Mouse (Mus musculus) induced T-regulatory cell, adult 2 months (primary cell): ENCODE measurements at regions not wholly inside any gene's neighbourhood (a gene's known extent, or its start where the extent isn't known, plus 50 kb on each side); places are given as distances from the start of the nearest gene placed in this dataset.
"Not testable (repeated sequence)": the region's sequence is repeated elsewhere in the genome, so short reads cannot be mapped to it uniquely, and the experiment has no call there.

Experiments used
- DNase-seq: peaks from one replicate; pipeline ENCODE4 v3.0.0-alpha.2; 2012; ENCODE audit warnings: low read depth

DNA sequence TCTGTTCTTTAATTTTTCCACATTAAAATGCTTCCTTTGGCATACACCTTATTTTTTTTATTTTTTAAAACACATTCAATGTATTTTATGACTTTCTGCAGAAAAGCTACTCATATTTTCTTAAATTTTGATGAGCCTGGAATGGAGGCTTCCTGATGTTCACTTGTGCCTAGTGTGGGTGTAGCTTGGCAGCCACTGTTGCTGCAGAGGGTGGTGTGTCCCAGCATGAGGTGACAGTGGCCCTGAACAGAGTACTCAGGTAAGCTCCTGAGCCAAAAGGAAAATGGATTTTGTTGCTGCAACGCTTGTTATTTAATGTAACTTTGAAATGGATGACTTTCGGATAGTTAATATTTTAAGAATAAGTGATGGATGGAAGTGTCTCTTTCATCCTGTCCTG lies 170.6 kb downstream of the Eipr1 start:
- no peak for DNase-seq

DNA sequence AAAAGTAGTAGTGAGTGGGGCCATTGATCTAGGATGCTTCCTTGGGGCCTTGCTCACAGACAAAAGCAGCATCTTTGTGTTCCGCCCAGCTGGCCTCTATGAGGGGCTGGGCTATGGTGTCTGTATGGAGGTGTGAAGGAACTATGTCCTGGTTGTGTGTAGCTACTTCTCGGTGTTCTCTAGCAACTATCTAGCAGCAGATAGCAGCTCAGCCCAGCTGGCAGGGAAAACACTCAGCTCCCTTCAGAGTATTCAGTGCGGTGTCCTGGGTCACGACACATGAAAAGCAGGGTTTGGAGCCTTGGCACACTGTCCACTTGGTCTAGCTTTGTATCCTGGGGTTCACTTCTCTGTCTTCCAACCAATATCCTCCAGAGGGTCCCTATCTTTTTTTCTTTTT lies 173.6 kb downstream of the Eipr1 start:
- DNase-seq = no peak

DNA sequence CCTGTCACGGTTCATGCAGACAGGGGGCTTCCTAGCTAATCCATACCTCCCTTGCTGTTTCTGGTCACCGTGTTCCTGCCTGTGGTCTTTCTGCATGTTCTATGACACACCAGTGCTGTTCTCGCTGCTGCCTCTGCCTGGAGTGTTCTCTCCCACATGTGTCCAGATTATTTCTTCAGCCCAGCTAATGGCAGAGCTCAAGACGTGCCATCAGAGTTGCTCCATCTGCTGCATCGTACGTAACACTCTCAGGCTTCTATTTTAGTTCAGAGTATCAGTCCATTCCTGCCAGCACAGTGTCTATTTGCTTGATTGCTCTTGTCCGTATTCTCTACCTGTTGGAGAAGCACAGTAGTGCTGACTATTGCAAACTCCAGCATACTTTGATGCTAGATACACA lies 188.3 kb downstream of the Eipr1 start:
- no peak for DNase-seq

DNA sequence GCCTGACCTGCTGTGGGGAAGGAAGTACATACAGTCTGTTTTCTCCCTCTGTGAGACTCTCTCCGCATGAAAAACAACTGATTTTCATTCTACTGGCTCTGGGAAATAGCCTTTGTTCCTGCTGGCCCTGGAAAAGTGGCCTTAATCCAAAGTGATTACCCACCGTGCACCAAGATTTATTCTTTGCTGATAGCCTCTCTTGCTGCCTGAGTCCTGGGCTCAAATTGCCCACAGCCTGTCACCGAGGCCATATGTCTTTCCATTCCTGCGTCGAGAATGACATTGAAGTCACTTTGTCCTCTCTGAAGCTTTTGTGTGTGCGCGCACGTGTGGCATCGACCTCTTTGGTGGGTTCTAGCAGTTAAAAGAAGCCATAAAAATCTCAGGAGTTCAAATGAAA lies 197.3 kb downstream of the Eipr1 start:
- no peak for DNase-seq

DNA sequence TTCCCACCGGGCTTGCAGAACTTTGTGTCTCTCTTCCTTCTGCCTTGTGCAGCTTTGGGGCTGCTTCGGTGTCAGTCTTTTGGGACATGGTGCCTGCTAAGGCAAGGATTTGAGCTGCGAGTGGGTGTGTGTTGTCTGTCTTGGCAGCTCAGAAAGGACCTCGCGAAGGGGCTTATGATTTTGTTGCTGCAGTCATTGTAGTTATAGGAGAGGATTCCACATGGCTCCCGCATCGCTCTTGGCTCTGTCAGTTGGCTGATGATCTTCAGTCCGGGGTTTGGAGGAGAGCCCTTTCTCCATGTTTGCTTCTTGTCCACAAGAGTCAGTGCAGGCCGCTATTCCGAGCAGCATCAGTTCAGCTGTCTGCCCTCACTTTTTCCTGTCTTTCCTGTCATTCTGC lies 197.7 kb downstream of the Eipr1 start:
- DNase-seq = no peak

DNA sequence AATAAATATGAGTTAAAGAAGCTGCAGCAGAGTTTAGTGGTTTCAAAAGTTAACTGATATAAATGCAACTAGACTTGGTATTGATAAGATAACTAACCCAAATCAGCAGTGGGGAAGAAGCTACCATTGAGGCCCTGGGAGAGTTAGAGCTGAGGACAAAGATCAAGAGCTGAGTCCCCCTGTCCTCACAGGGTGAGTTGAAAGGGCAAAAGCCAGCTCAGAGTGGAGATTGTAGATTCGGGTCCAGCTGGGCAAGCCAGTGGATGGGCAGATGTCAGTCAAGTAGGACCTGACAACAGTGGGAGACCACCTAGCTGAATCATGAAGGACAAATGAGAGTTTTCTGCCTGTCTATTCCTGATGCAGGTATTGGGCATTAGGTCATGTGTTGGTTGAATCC lies 205.6 kb downstream of the Eipr1 start:
- no peak for DNase-seq

DNA sequence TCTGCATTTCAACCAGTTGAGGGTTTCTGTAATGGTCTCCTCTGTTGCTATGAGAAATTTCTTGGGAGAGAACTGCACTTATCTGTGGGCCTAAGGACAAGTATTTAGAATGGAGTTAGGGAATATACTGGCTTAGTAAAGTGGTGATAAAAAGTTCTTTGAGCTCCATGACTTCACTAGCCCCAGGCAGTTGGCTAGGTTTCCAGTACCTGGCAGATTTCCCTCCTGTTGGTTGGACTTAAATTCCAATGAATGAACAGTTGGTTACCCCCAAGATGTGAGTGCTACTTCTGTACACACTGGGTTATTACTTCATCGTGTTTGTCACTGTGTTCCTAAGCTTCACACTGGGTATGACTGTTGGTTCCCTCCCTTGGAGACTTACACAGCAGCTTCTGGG lies 207.1 kb downstream of the Eipr1 start:
- no peak for DNase-seq

DNA sequence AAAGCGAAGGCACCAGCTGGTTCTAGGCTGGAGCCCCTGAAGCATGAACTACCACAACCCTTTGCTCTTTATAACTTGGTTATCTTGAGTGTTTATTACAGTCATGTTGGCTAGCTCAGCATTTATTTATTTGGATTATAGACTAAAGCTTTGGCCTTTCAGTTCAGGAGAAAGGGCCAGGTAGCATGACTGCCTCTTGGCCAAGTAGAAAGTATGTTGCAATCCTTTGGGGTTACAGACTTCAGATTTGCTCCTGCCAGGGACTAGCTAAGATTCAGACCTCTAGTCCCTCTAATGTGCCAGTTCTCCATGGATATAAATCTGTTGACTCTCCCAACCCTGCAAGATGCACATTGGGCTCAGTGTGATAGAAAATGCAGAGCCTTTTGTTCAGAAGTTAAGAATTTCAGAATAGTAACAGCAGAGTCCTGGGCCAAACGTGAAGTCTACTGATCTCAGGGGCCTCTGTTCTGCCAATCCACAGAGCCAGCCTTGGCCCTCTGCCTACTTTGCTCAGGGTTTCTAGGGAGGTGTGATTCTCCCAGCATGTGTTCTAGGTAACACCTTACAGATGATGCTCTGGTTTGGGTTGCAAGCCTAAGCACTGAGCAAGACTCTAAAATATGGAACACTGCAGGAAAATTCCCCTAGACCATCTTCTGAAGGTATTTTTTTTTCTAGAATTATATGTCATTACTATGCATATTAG lies 218.2 kb downstream of the Eipr1 start:
- no peak for DNase-seq

DNA sequence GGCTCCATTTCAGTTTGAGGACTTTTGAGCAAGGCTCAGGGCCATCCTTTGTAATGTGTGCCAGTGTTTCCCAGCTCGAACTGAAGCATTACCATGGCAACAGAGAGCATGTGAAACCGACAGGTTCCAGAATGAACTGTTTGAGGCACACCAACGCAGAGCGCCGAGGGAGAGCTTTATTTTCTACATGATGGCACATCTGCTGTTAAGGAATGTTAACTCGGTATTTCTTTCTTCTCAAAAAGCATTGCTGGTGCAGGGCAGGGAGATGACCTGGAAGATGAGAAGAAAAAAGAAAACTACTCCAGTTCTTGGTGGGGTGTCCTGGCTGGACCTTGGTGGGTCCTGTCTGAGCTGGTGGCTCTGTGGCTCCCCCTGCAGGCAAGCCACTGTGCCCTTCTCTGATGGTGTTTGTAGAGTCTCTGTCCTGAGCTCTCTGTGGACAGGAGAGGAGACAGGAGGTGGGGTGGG lies 223.0 kb downstream of the Eipr1 start:
- no peak for DNase-seq

DNA sequence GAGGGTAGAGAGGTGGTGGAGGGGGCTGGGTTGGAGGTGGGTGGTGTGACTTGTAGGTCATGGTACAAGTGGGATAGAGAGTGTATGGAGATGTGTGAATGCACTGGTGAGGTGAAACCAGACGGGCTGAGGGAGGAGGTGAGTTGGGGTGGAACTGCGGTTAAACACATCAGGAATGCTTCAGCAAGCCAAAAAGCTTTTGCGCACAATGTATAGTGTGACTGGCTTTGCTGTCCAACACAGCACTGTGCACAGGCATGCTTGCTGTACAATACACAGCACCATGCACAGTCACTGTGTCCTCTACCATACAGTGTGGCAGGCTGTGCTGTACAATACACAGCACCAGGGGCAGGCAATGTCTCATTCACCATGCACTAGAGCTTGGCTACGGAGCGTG lies 223.6 kb downstream of the Eipr1 start:
- no peak for DNase-seq

DNA sequence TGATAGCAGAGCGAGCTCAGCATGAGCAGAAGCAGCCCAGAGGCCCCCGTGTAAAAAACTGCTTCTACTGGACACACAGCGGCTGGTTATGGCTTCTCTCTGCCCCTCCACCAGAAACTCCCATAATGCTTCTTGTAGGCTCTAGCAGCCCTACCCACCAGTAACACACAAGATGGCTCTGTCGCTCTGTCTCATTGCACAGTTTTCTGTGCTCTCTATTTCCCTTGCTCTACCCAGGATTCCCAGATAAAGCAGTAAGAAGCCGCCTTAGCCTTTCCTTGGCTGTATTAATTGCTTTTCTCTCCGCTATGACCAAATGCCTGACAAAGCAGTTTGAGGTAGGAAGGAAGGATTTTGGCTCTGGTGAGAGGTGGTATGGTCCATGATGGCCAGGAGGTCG lies 228.1 kb downstream of the Eipr1 start:
- no peak for DNase-seq

DNA sequence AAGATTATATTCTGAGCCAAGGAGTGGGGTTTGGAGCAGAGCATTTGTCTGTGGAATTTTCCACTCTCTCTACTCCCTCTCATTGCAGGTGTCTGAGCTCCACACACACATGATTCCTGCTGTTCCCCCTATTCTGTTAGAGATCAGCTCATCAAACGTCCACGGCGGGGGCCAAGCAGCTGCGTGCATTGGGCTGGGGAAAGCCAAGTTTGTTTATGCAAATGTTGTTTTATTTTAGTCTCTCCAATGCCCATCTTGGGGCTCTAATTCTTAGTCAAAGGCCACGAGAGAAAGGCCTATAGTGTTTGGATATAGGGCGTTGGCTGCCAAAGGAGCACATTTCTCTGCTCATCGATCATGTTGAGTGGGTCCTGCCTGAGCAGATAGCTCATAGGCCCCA lies 234.6 kb downstream of the Eipr1 start:
- DNase-seq = no peak

DNA sequence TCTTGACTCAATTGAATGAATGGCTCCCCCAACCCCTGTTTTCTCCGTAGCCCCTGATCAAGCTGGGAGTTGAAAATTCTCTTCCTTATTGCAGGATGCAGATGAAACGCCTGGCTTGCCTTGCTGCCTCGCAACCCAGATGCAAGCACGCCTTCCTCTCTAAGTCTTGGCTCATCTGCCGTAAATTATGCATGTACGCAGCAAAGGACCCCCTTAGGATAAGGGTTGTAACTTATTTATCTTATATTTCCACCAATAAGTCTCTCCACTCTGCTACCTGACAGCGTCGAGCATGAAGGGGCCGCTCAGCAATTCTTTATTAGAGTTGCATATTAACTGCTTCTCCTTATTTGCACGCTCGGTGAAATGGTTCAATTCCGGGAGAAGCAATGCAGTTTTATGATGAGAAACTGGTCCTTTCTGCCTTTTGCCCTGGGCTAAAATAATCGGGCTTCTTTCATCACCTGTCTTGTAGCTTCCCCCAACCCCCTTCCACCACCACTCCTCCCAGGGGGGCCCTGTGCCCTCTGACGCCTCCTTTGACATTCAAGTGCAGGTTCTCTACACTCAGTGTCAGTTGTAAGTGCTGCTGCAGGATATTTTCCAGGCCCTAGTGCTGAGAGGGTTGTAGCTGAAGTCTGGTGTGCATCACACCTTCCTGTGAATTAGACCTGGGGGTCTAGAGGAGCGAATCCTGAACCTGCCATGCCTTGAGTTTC lies 246.0 kb downstream of the Eipr1 start:
- no peak for DNase-seq

DNA sequence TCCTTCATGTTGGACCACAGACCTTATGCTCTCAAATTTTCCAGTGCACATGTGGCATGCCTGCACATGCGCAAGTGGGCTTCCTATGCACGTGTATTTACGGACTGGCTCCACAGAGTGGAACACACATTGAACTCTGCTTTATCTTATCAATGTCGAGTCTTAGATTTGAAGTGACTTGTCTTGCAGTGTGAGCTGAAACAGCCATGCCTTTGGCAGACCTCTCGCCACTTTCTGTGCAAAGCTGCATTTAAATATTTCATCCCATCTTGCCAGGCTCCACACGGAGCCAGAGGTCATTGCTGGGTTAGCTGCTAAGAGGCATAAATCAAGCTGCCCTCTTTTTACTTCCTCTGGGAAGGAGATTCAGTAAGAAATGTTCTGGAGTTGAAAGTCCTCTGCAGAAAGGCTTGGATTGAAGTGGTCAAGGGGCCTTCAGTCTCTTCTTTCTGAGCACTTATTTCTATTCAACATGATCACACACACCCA lies 248.4 kb downstream of the Eipr1 start:
- no peak for DNase-seq

DNA sequence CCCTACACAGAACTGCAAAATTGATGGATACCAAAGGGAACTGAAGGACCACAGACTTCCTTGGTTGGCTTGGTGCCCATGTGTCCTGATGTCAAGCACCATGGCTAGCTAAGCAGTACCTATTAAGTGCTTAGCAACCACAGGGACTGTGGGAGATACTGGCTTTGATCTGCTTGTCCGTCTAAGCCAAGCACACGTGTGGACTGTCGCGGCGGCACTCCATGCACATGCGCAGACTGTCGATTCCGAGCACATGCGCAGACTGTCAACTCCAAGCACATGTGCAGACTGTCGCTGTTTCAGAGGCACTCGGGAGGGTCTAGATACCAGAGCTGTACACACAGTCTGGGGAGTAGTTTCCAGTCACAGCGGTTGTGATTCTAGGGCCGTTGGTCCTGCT lies 252.9 kb downstream of the Eipr1 start:
- DNase-seq = no peak

DNA sequence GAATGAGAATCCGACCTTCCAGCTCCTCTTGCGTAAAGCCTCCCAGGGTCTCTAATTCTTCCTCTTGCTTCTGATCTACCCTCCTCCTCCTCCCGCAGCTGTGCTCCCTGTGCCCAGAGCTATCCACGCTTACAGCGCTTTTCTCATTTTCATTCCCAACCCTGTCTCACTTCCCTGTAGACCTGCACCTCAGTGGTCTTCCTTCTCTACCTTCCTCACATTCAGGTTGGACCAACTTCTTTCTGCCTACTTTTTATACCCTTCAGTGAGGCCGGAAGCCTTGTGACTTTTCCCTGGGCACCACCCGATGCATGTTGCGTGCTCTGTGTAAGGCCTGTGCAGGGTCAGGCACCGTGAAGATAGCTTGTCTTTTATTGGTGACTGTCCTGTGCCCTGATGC lies 263.0 kb downstream of the Eipr1 start:
- no peak for DNase-seq

DNA sequence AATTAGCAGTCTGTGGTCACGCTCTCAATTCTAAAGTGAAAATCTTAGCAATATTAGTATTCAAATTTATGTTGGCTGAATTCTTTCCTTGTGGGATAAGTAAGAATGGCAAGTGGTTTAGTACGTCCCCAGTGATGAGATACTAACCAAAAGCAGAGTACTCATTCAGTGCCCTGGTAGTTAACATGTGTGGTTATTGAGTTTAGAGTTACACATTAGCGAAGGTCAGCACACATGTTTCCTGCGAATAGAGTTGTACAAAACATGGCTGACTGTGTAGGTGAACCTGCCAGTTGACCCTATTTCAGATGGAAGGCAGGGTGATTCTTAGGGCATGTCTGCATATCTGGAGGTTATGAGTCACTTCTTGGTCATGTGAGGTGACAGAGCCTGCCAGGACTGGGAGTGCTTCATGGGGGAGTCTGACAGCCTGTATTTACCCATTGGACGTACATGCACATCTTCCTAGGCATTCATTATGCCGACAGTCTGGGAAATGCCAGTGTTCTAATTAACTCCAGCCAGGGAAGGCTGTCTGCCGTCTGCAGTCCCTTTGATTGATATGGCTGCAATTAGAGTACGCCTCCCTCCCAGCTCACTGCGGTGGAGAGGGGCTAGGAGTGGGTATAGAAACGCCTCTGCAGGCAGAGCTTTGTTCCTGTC lies 263.7 kb downstream of the Eipr1 start:
- DNase-seq = no peak

DNA sequence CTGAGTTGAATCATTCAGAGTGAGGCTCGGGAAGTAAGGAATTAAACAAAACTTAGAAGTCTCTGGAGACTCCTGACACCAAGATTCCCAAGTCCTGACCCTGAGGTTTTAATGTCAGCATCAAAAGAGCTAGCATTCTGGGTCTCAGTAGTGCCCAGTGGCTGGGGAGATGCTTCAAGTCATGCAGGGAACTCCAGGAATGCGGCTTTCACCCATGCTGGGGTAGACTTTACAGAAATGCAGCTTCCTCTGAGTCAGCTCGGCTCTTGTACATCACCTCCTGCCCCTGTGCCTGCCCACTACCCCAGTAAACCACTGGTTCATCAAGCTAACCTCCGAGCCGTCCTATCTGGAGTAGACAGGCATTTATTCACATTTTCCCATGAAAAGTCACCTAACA lies 269.5 kb downstream of the Eipr1 start:
- DNase-seq = no peak

DNA sequence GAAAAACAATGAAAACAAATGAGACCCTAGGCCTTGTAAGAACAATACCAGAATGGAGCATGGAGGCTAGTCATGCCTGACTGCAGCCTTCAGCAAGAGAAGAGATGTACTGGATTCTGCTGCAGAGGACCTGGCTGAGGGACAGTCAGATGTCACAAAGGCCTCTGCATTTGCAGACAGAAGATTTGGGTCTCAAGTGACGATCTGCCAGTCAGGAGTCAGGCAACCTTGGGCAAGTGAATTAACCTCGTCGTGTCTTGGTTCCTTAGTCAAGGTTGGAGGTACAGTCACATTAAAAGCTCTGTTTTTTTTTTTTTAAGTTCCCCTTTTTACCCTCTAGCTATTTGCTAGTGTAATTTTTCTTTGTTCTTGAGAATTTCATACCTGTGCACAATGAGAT lies 276.6 kb downstream of the Eipr1 start:
- no peak for DNase-seq

DNA sequence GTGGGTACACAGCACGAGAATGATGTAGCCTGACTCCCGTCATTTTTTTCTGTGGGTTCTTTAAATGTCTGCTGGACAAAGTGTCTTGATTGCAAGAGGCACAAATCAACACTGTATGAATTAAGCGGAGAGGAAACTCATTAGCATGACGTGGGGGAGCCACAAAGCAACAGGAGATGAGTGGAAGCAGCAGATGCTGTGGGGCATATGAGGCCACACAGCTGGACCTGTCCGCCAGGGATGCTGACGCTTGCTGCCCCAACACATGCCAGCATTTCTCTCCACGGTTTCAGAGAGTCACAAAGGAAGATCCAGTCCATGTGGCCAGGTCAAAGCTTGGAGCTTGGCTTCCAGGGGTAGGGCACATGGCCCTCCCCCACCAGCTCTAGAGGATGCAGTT lies 277.9 kb downstream of the Eipr1 start:
- DNase-seq = no peak

DNA sequence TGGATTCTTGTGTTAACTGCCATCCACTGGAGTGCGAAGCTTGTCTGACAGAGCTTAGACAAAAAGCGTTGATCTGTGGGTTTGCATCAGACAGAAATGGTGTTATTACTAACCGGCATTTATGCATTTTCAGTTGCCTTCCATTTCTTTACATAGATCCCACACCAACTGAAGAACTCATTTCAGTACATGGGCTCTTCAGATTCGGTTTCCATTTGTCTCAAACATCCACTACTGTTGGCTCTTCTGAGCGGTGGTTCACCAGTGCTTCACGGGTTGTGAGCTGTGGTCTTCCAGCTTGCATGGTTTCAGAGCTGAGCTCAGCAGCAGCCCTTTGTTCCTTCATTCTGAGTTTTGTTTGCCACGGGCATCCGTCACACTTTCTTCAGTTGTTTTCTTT lies 294.4 kb downstream of the Eipr1 start:
- no peak for DNase-seq

DNA sequence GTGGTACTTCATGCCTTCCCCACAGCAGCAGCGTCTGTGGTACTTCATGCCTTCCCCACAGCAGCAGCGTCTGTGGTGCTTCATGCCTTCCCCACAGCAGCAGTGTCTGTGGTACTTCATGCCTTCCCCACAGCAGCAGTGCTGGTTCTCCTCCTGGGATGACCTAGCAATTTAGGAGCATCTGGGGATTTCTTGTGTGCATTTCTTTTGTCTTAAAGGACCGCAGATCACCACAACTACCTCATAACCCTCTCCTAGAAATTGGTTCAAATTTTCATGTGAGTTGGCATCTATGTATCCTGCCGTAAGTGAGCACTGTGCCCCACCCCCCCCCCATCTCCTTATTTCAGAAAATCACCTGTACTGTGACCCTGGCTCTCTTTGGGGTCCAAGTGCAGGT lies 297.0 kb downstream of the Eipr1 start:
- not testable (repeated sequence) for DNase-seq

DNA sequence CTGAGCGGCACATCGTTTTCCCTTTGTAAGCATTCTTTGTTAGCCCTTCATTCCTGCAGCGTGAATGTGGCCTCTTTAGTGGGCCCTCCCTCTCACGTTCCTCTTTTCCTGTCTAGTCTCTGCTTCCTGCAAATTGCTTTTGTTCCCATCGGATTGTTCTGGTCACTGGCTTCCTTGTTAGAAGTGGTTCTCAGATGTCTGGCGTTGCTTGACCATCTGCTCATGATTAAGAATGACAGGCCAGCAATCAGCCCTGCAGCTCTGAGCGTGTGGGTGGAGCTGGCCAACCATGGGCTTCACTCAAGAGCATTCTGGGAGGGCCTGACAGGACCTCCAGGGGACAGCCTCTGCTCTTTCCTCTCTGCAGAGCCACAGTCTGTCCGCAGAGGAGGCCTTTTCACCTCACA lies 297.5 kb downstream of the Eipr1 start:
- DNase-seq = no peak
